Comparison of ENCODE assay signal across 8 mouse cellular contexts in genomic region chr4:47091493-47092386, GRCm38 (mm10). TPM values are rescaled to one million over a fixed set of nuclear protein-coding genes. Genes with fewer than 3 reads are reported as not detected.
DNase-seq lines count a peak whose midpoint lies in the region; ATAC-seq and TF ChIP-seq lines count a peak whose summit lies in the region.

TSS of gene Galnt12 (plus strand) at chr4:47091909.

- no peak for TF ChIP-seq EP300 in heart, adult 2 months (IDR thresholded peaks at IDR 0.05; ENCODE audit: insufficient read depth, low read depth, low read length)
- TF ChIP-seq EP300 in liver, postnatal 0 days (IDR thresholded peaks at IDR 0.05; ENCODE audit: low read depth), result no peak

- peak within 1 kb of the TSS; percentile 62 for H3K9ac ChIP-seq in heart, adult 2 months (ENCODE audit: low read depth, low read length)
- H3K9ac ChIP-seq in forebrain, embryonic 13.5 days, result peak within 1 kb of the TSS; percentile 77
- H3K9ac ChIP-seq in intestine, embryonic 16.5 days (ENCODE audit: low read depth, low read length), result peak within 1 kb of the TSS; percentile 71
- H3K9ac ChIP-seq in liver, postnatal 0 days (replicated peaks), result no peak within 1 kb of the TSS

- TF ChIP-seq CTCF in heart, adult 2 months (IDR thresholded peaks at IDR 0.05), result no peak
- TF ChIP-seq CTCF in liver, postnatal 0 days (IDR thresholded peaks at IDR 0.05; ENCODE audit: low read depth), result no peak

- H3K4me3 ChIP-seq in heart, adult 2 months, result peak within 1 kb of the TSS; percentile 53
- H3K4me3 ChIP-seq in forebrain, embryonic 13.5 days, result peak within 1 kb of the TSS; percentile 72
- peak within 1 kb of the TSS; percentile 75 for H3K4me3 ChIP-seq in intestine, embryonic 16.5 days (ENCODE audit: low read length)
- H3K4me3 ChIP-seq in liver, postnatal 0 days (ENCODE audit: low read depth, low read length), result peak within 1 kb of the TSS; percentile 57

- DNase-seq in heart, adult 2 months, result peak; percentile 29 to 38
- no peak for DNase-seq in heart, postnatal 25 days (ENCODE audit: low spot score)
- DNase-seq in T-cell, adult 2 months (ENCODE audit: low spot score), result peak; percentile 54
- peak; percentile 38 for DNase-seq in liver, postnatal 0 days
- peak; percentile 11 for DNase-seq in retina, postnatal 7 days (ENCODE audit: low read depth, low spot score)

- no peaks in the 10 kb centered on the region for H3K36me3 ChIP-seq in heart, adult 2 months (ENCODE audit: control insufficient read depth, insufficient read depth, low read length)
- no peaks in the 10 kb centered on the region for H3K36me3 ChIP-seq in forebrain, embryonic 13.5 days (ENCODE audit: poor library complexity, severe bottlenecking)
- H3K36me3 ChIP-seq in intestine, embryonic 16.5 days (ENCODE audit: control insufficient read depth, insufficient read depth, low read length), result no peaks in the 10 kb centered on the region
- no peaks in the 10 kb centered on the region for H3K36me3 ChIP-seq in liver, postnatal 0 days (replicated peaks; ENCODE audit: insufficient read depth, low read length)

- no peaks in the 10 kb centered on the region for H3K79me2 ChIP-seq in heart, adult 2 months (replicated peaks; ENCODE audit: control insufficient read depth, insufficient read depth, low read length)

- H3K9me3 ChIP-seq in forebrain, embryonic 13.5 days (replicated peaks), result no peaks in the 10 kb centered on the region
- no peaks in the 10 kb centered on the region for H3K9me3 ChIP-seq in intestine, embryonic 16.5 days (ENCODE audit: control insufficient read depth, low read length)
- no peaks in the 10 kb centered on the region for H3K9me3 ChIP-seq in liver, postnatal 0 days (ENCODE audit: low read length)

- peaks cover 5% of the 10 kb centered on the region for H3K27me3 ChIP-seq in heart, adult 2 months (ENCODE audit: control insufficient read depth, insufficient read depth, low read length)
- H3K27me3 ChIP-seq in forebrain, embryonic 13.5 days, result peaks cover 47% of the 10 kb centered on the region
- H3K27me3 ChIP-seq in intestine, embryonic 16.5 days (replicated peaks; ENCODE audit: control insufficient read depth, insufficient read depth, low read length), result peaks cover 6% of the 10 kb centered on the region; the same call in 1 of the 2 replicates
- H3K27me3 ChIP-seq in liver, postnatal 0 days (ENCODE audit: insufficient read depth, low read length), result peaks cover 37% of the 10 kb centered on the region

- no peak within 1 kb of the TSS for H3K27ac ChIP-seq in heart, adult 2 months
- no peak within 1 kb of the TSS for H3K27ac ChIP-seq in forebrain, embryonic 13.5 days
- H3K27ac ChIP-seq in intestine, embryonic 16.5 days (ENCODE audit: low read length), result no peak within 1 kb of the TSS
- no peak within 1 kb of the TSS for H3K27ac ChIP-seq in liver, postnatal 0 days (ENCODE audit: low read depth)

- 1% methylated on average over 70 of the region's 74 CpGs for WGBS in heart, adult 2 months
- WGBS in forebrain, embryonic 13.5 days, result under 1% methylated on average over 47 of the region's 74 CpGs
- 1% methylated on average over 63 of the region's 74 CpGs for WGBS in intestine, embryonic 16.5 days
- WGBS in liver, postnatal 0 days (ENCODE audit: insufficient replicate concordance), result 2% methylated on average over 71 of the region's 74 CpGs

- no peak for TF ChIP-seq POLR2A in heart, adult 2 months (IDR thresholded peaks at IDR 0.05; ENCODE audit: insufficient read depth, low read depth, low read length)

- H3K4me1 ChIP-seq in heart, adult 2 months (ENCODE audit: control insufficient read depth, insufficient read depth, low read length), result no peaks in the 10 kb centered on the region
- peaks cover 22% of the 10 kb centered on the region for H3K4me1 ChIP-seq in forebrain, embryonic 13.5 days
- peaks cover 12% of the 10 kb centered on the region for H3K4me1 ChIP-seq in intestine, embryonic 16.5 days (ENCODE audit: control insufficient read depth, insufficient read depth, low read length)
- H3K4me1 ChIP-seq in liver, postnatal 0 days (ENCODE audit: insufficient read depth), result peaks cover 7% of the 10 kb centered on the region

- H3K4me2 ChIP-seq in forebrain, embryonic 13.5 days, result peak within 1 kb of the TSS; percentile 100
- H3K4me2 ChIP-seq in intestine, embryonic 16.5 days (ENCODE audit: low read depth, low read length), result peak within 1 kb of the TSS; percentile 99
- peak within 1 kb of the TSS; percentile 76 for H3K4me2 ChIP-seq in liver, postnatal 0 days (ENCODE audit: low read depth, low read length)

- intact Hi-C loops in heart, adult 2 months (cut with DNase I), result no loop called here
- intact Hi-C loops in heart, postnatal 25 days (cut with DNase I), result no loop called here

- ATAC-seq in forebrain, embryonic 13.5 days, result peak; percentile 75
- peak; percentile 87 for ATAC-seq in intestine, embryonic 16.5 days
- peak; percentile 36; the same call in 1 of the 2 replicates for ATAC-seq in liver, postnatal 0 days
- no peak for ATAC-seq in monocyte, adult 5-6 weeks (replicated peaks; ENCODE audit: insufficient number of reproducible peaks, low FRiP score, low TSS enrichment, poor library complexity, severe bottlenecking)

RNA-seq across cellular contexts. Expression of gene Galnt12, which starts in this region (rescaled TPM):
- total RNA-seq in heart, adult 2 months (2021), result under 1 TPM; 0.16 to 0.27 TPM
- polyA plus RNA-seq in heart, adult 2 months (2012; rRNA removed), result 0.72 and 0.85 TPM in 2 replicates
- total RNA-seq in heart, postnatal 25 days (2021), result under 1 TPM; 0.18 to 0.39 TPM
- polyA plus RNA-seq in forebrain, embryonic 13.5 days (2015; fragmentation: Nextera tagmentation; extraction: Ambion mirVana), result 1.2 and 1.7 TPM in 2 replicates
- 21.0 and 21.4 TPM in 2 replicates for polyA plus RNA-seq in intestine, embryonic 16.5 days (2015; fragmentation: Nextera tagmentation; extraction: Ambion mirVana)
- 0.63 and 0.69 TPM in 2 replicates for polyA plus RNA-seq in liver, postnatal 0 days (2015; fragmentation: Nextera tagmentation; extraction: Ambion mirVana)
- 4.6 to 9.7 TPM (median 5.0 TPM) in 3 replicates for total RNA-seq in monocyte, adult 5-6 weeks (2017)

Comparison
In these comparisons a context has a peak if more than half of its experiments do, and no peak if none do; other contexts are left out.
1. Peak in DNase-seq, H3K4me3 ChIP-seq and H3K9ac ChIP-seq in heart, adult 2 months; RNA of the gene not detected or under 1 TPM.
2. Peak in DNase-seq, ATAC-seq, H3K4me3 ChIP-seq and H3K4me2 ChIP-seq in liver, postnatal 0 days; RNA of the gene not detected or under 1 TPM.